Mouse (Mus musculus) E14TG2a.4 (cell line): ENCODE results near the gene Prx.

ENCODE experiments used
- H3K27me3 ChIP-seq: 2 replicates; pipeline ENCODE4 v1.6.1; 2014; ENCODE audit warnings: low read length, control low read depth; ENCODE audit not compliant: insufficient read depth
- H3K36me3 ChIP-seq: 2 replicates; pipeline ENCODE4 v1.6.1; 2014; ENCODE audit warnings: low read length, control low read depth; ENCODE audit not compliant: insufficient read depth
- H3K4me1 ChIP-seq: replicated peaks from 2 replicates; pipeline ENCODE4 v1.6.1; 2014; ENCODE audit warnings: low read depth, low read length, control low read depth
- H3K4me3 ChIP-seq: replicated peaks from 2 replicates; pipeline ENCODE4 v1.5.1; 2014; ENCODE audit warnings: mild to moderate bottlenecking, low read length
- H3K9me3 ChIP-seq: 2 replicates; pipeline ENCODE4 v1.6.1; 2014; ENCODE audit warnings: low read length, control low read depth
- CTCF ChIP-seq: conservative IDR thresholded peaks from 2 replicates; pipeline ENCODE4 v1.5.1; 2014; ENCODE audit warnings: low read length
- NANOG ChIP-seq: IDR thresholded peaks from 2 replicates; pipeline ENCODE4 v1.6.1; 2014; ENCODE audit warnings: borderline replicate concordance, low read length, mixed read lengths
- POU5F1 ChIP-seq: IDR thresholded peaks from 2 replicates; pipeline ENCODE4 v1.6.1; 2014; ENCODE audit warnings: low read length, borderline replicate concordance

Gene Prx

DNA sequence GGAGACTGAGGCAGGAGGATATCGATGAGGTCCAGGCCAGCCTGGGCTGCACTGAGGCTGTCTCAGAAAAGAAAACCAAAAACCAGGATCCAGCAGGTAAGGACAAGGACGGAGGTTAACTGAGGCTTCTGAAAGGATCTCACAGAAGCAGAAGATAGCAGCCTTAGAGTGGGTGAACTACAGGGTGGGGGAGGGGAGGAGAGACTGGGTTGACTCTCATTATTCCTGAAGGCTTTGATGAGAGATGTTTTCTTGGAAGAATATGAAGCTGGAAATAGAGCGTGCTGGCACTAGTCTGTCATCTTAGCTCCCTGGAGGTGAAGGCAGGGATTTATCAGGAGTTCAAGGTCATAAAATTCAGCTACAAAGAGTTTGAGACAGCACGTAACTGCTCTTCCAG is 44.7 kb downstream of the Prx start:
- no peaks in the 10 kb centered on the region for H3K9me3 ChIP-seq
- H3K36me3 ChIP-seq = peaks cover 53% of the 10 kb centered on the region
- H3K4me1 ChIP-seq = peaks cover 64% of the 10 kb centered on the region
- H3K4me3 ChIP-seq = no peak overlapping the region
- no peaks in the 10 kb centered on the region for H3K27me3 ChIP-seq
- no peak for TF ChIP-seq CTCF
- TF ChIP-seq NANOG = no peak
- TF ChIP-seq POU5F1 = no peak

DNA sequence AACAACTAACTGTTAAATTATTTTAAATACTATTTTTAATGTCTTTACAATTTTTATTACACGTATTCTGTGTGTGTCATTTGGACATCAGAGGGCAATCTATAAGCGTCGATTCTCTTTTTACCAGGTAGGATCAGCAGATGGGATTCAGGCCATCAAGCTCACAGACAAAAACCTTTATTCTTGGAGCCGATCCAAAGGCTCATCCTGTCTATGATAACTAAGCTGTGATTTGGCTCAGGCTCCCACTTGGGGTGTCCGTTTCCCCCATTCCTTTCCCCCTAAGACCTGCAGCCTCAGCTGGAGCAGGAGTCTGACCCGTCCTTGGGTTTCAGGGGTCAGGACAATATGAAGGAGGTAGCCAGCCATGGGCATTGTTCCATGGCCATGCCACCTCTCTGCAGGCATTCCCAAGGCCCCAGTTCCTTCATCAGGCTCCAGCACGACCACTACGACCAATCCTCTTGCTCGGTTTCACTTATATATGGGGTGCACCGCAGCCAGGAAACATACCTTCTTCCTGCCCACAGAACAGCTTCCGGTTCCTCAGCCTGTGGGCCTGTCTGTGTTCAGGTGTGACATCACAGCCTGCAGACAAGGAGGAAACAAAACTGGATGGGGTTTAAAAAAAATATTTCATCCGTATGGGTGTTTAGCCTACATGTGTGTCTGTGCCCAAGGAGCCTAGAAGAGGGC is 45.7 kb downstream of the Prx start:
- Histone ChIP-seq H3K9me3 (no peaks in the 10 kb centered on the region), H3K27me3 (no peaks in the 10 kb centered on the region), H3K4me1 (peaks cover 65% of the 10 kb centered on the region), H3K4me3 (no peak overlapping the region), H3K36me3 (peaks cover 43% of the 10 kb centered on the region)
- no peak for TF ChIP-seq POU5F1
- no peak for TF ChIP-seq NANOG
- TF ChIP-seq CTCF = no peak

DNA sequence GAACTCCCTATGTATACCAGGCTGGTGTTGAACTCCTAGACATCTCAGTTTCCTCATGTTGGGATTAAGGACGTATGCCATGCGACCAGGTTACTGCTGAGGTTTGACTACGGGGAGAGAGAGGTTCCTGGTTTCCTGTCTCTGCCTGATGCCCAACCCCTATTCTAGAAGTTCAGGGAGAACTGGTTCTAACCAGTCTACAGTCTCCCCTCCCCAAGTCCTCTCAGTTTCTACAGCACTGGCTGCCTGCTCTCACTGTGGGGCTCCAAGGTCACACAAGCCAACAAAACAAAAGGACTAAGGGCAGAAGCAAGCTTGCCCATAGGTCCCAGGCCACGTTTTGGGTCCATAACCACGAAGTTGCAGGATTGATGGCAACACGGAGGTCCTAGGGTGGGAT is 50.5 kb downstream of the Prx start:
- peaks cover 65% of the 10 kb centered on the region for H3K4me1 ChIP-seq
- peak overlapping the region; percentile 43 for H3K4me3 ChIP-seq
- no peaks in the 10 kb centered on the region for H3K9me3 ChIP-seq
- H3K27me3 ChIP-seq = no peaks in the 10 kb centered on the region
- TF ChIP-seq NANOG (no peak), POU5F1 (no peak), CTCF (no peak)
- peaks cover 29% of the 10 kb centered on the region for H3K36me3 ChIP-seq

DNA sequence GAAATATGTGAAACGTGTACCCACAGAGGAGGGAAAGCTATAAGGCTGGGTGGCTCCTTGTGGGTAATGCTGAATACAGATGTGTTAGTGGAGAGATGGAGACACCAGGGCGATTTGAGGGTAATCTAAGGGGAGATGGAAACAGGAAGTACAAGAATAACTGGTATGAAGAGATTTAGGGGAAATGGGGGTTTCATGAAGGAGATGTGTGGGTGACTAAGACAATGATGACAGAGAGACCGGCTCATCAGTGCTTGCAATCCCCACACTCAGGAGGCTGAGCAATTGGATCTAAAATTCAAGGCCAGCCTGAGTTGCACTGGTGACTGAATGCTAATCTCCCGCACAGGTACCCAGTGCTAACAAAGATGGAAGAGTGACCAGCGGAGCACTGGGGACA is 52.9 kb downstream of the Prx start:
- Histone ChIP-seq H3K36me3 (peaks cover 32% of the 10 kb centered on the region), H3K4me3 (peak overlapping the region; percentile 97), H3K4me1 (peaks cover 82% of the 10 kb centered on the region), H3K27me3 (no peaks in the 10 kb centered on the region), H3K9me3 (no peaks in the 10 kb centered on the region)
- TF ChIP-seq CTCF (no peak), NANOG (no peak), POU5F1 (no peak)

DNA sequence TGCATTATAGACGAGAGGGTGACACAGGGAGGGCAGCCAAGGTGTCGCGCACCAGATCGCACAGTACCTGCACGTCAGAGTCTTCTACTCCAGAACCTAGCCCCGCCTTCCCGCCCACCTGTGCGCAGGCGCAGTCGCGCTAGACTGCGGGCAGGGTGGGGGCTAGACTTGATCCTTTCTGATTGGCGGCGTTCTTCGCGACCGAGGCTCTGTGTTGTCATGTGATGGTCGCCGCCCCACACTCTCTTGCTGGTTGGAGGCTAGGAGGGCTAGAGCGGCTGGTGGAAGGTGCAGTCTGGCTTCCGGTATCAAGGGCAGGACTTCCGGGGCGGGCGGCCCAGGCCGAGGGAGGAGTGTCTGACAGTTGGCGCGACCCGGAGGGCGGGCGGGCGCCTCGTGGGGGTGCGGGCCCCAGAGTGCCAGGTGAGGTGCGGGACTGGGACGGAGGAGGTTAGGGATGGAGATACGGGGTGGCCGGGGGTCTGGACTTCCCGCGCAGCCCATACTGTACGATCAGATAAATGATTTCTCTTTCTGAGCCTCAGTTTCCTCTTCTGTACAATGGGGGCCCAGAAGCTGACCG is 53.9 kb downstream of the Prx start, which contains the start of the genes Pld3 and 2310022A10Rik:
Gene Pld3, minus strand, starts transcription at position 288 of the 583 bp plus-strand sequence.
Gene 2310022A10Rik, plus strand, starts transcription at position 303 of the 583 bp plus-strand sequence.
- Histone ChIP-seq H3K27me3 (no peaks in the 10 kb centered on the region), H3K4me3 (peak within 1 kb of the TSS; percentile 97), H3K9me3 (no peaks in the 10 kb centered on the region), H3K4me1 (peaks cover 73% of the 10 kb centered on the region), H3K36me3 (peaks cover 27% of the 10 kb centered on the region)
- TF ChIP-seq POU5F1 = no peak
- no peak for TF ChIP-seq CTCF
- TF ChIP-seq NANOG = no peak

GRCm38 (mm10) chr7:27560291-27560887 is 61.3 kb downstream of the Prx start:
- H3K4me1 ChIP-seq = peaks cover 76% of the 10 kb centered on the region
- TF ChIP-seq NANOG (no peak), CTCF (no peak), POU5F1 (no peak)
- H3K36me3 ChIP-seq = peaks cover 84% of the 10 kb centered on the region
- H3K27me3 ChIP-seq = no peaks in the 10 kb centered on the region
- H3K9me3 ChIP-seq = no peaks in the 10 kb centered on the region
- peak overlapping the region; percentile 5; the same call in 1 of the 2 replicates for H3K4me3 ChIP-seq

DNA sequence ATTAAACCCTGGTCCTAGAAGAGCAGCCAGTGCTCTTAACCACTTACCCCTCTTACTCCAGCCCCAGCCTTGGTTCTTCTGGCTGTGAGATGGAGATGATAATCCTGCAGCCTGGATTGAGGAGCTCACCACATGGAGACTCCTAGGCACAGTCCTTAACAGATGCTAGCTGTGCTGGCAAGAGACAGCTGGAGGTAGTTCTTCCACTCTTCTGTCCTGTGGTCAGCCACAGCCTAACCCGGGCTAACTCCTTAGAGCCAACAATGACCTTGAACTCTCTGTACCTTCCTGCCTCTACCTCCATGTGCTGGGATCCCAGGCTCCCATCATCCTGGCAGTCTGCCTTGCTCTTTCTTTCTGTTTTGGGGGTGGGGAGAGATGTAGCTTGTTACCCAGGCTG is 61.9 kb downstream of the Prx start:
- no peak for TF ChIP-seq POU5F1
- no peak for TF ChIP-seq CTCF
- no peaks in the 10 kb centered on the region for H3K9me3 ChIP-seq
- peaks cover 73% of the 10 kb centered on the region for H3K4me1 ChIP-seq
- no peaks in the 10 kb centered on the region for H3K27me3 ChIP-seq
- H3K4me3 ChIP-seq = peak overlapping the region; percentile 24
- peaks cover 84% of the 10 kb centered on the region for H3K36me3 ChIP-seq
